Mouse (Mus musculus) heart, postnatal 14 days (tissue): ENCODE results near the gene Tradd. TPM values are rescaled to one million over a fixed set of nuclear protein-coding genes. Genes with fewer than 3 reads are reported as not detected.
"Not testable (repeated sequence)": the region's sequence is repeated elsewhere in the genome, so short reads cannot be mapped to it uniquely, and the experiment has no call there.

Experiments
- DNase-seq, 2 experiments: peaks; one replicate each; pipeline ENCODE4 v3.0.0; 2021 to 2022
- intact Hi-C: fragments of 180-260 bp; cut with DNase I; formaldehyde crosslinking; loops from one replicate; pipeline ENCODE4 v1.15.1; 2025
- total RNA-seq, 2 experiments: library from RNA; stranded (reverse); gene quantifications; 2 replicates each; pipeline ENCODE4 v1.2.3; 2021

Tradd gene
- total RNA-seq, 2 experiments from 2014 or later: 6.3 to 7.2 TPM

GRCm38 (mm10) chr8:105254152-105254965 lies 10.1 kb downstream of the Tradd start:
- DNase-seq: peak; percentile 92 to 96
- intact Hi-C loops: loop anchor here (5.0 kb wide), 1 partner anchor 33 kb away; the partner anchor contains the start of gene 4931428F04Rik

DNA sequence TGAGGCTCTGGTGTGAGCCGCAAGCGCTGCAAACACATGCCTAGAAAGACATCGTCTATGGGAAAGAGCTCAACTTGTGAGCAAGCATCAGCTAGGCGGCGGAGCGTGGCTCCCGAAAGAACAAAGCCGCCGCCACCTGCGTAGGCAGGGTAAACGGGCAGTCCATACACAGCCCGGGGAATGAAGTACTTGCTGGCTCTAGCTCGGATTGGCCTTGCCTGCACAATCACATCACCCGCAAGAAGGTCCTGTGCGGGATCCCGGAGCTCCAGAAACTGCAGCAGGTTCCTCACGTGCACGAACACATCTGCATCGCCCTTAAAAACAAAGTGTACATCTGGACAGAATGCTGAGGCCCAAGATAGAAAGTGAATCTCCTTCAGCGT lies 10.7 kb downstream of the Tradd start:
- intact Hi-C loops: loop anchor here (5.0 kb wide), 1 partner anchor 34 kb away; the partner anchor contains the start of gene 4931428F04Rik
- no peak for DNase-seq

GRCm38 (mm10) chr8:105252680-105253537 lies 11.5 kb downstream of the Tradd start:
- intact Hi-C loops: loop anchor here (5.0 kb wide), 1 partner anchor 34 kb away; the partner anchor contains the start of gene 4931428F04Rik
- no peak for DNase-seq

- intact Hi-C loops: loop anchor here (5.0 kb wide), 1 partner anchor 35 kb away; the partner anchor contains the start of gene 4931428F04Rik
- DNase-seq: no peak
These were observed 12.5 kb downstream of the Tradd start for GRCm38 (mm10) chr8:105251954-105252353.

DNA sequence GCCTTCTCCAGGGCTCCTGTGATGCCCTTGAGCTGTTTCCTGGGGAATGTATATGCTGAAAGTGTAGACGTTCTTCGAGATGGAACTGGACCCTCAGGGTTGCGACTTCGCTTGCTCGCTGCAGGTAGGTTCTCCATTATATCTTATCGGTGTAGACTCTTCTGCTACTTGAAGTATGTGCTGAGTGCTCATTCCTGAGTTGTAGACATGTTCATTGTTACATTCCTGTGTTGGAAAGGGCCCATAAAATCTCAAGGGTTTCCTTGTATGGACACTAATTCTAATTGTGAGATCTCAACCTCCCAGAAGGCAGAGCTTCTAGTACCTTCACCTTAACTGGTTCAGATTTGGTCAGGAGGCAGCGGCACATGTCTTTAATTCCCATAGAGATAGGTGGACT lies 23.4 kb downstream of the Tradd start:
- no peak for DNase-seq
- intact Hi-C loops: no loop called here

DNA sequence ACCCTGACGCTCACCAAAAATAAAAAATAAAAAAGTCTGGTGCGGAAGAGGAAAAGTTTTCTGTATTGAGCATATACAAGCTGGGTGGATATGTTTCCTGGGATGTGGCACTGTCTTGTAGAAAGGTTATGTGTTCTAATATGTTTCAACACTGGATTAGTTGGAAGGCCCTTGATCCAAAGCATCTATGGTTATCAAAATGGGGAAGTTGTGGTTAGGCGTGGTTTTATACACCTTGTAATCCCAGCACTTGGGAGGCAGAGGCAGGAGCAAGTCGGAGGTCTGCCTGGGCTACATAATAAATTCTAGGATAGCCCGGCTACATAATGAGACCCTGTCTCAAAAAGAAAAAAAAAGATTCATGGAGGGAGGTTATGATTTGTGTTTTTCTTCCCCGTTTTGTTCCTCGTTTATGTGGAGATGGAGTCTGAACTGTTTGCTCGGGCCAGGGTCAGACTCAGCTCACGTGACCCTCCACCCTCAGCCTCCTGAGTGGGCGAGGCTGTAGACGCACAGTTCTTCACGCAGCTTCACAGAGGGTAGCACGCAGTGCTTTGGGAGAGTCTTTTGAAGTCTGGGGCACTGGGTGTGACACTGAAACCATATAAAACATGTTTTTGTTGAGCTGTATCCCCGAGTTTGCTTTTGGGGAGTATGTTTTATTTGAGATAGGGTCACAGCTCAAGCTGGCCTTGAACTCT lies 26.8 kb downstream of the Tradd start:
- no peak for DNase-seq

DNA sequence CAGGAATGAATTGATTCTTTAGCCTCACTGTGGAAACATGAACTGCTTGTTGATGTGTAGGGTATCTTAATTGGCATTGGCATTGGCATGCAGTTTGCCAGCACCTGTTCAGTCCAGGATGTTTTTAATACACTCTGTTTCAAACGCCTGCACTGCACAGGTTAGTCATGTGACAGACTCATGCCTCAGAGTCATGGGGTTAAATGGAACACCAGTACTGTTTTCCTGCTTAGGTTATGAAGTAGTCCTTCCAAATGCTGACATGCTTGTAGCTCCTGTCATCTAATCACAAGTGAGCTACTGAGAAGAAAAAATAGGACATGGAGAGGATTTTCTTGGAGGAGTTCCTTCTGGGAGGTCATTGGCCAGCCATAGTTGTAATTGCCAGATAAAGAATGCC lies 29.2 kb downstream of the Tradd start:
- DNase-seq: no peak
- intact Hi-C loops: no loop called here

More for the DNA sequence above, 26.8 kb downstream of the Tradd start:
- intact Hi-C loops: no loop called here

DNA sequence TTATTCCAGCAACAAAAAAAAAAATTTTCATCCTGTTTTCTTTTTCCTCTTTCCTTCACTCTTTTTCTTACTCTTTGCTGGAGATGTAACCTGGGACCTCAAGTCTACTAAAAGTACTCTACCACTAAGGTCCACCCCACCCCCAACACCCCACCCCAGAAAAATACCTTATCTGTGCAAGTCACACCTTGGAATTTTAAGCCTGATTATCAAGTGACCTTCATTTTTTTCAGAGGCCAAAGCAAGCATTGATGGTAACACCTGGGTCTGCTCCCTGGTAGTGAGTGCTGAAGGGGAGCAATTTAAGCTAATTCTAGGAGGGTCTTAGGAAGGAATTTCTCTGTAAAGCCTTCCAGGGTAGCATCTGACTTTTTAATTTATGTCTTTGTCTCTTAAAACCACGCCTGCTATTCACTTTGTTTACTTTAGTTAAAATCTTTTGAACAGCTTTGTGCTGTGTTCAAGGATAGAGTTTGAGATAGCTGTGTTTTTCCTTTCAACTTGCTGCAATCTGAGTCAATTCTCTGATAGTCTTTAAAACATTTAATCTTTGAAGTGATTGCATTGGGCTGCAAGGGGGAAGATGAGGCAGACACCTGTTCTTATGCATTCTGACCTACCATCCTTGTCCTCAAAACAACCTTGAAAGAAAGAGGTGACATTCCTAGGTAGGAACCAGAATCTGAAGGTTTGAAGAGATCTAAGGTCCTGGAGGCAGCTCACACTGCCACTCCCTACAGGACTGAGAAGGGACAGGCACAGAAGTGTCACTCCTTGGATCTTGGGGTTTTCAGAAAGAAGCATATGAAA lies 31.1 kb downstream of the Tradd start:
- DNase-seq: no peak
- intact Hi-C loops: no loop called here

DNA sequence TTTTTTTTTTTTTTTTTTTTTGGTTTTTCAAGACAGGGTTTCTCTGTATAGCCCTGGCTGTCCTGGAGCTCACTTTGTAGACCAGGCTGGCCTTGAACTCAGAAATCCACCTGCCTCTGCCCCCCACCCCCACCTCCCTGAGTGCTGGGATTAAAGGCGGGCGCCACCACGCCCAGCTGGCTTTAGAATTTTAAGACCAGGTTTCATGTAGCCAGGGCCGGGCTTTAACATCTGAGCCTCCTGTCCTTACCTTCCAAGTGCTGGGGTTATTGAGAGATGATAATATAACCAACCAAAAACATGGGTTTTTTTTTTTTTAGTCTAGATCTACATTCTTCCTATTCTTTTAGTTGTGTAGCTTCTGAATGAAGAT lies 32.1 kb downstream of the Tradd start:
- DNase-seq, intact Hi-C loops: not testable (repeated sequence)

- no peak for DNase-seq
- intact Hi-C loops: no loop called here
These were observed 32.7 kb downstream of the Tradd start for GRCm38 (mm10) chr8:105231503-105232320.

DNA sequence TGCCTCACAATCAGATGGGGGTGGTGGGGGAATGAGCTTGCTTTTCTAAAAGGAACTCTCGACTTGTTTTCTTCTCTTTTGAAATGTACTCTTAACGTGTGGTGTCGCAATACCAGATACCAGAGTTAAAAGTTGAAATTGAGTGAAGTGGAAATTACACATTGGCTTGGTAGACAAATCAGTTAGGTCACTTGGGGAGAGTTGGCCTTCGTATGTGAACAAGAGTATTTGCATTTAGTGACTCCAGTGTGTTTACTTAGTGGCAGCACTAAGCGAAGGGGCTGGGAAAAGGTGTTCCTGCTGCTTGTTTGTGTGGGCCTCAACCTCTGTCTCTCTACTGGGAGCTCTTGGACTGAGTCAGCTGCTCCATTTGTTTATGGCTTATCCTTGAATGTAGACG lies 38.5 kb downstream of the Tradd start:
- intact Hi-C loops: loop anchor here (10.0 kb wide), 1 partner anchor 631 kb away; the partner anchor contains the start of gene Pdp2

GRCm38 (mm10) chr8:105225272-105225593 lies 39.2 kb downstream of the Tradd start:
- no peak for DNase-seq
- intact Hi-C loops: loop anchor here (10.0 kb wide), 1 partner anchor 630 kb away; the partner anchor contains the start of gene Pdp2

More for the DNA sequence above, 38.5 kb downstream of the Tradd start:
- no peak for DNase-seq

GRCm38 (mm10) chr8:105224413-105225271 lies 39.8 kb downstream of the Tradd start, which contains the start of gene D230025D16Rik:
TSS of gene D230025D16Rik (plus strand) at chr8:105225145.
- intact Hi-C loops: loop anchor here (5.0 to 10.0 kb wide), 3 partner anchors 52 to 630 kb away; partner anchors contain the start of genes Cbfb and Pdp2
- peak; percentile 96 to 98 for DNase-seq

GRCm38 (mm10) chr8:105223850-105224249 lies 40.6 kb downstream of the Tradd start:
- intact Hi-C loops: loop anchor here (5.0 to 10.0 kb wide), 3 partner anchors 52 to 629 kb away; partner anchors contain the start of genes Cbfb and Pdp2
- peak in 1 of 2 experiments; percentile 11 for DNase-seq

GRCm38 (mm10) chr8:105217926-105218522 lies 46.4 kb downstream of the Tradd start:
- peak in 1 of 2 experiments; percentile 12 for DNase-seq
- intact Hi-C loops: loop anchor here (1.0 to 10.0 kb wide), 5 partner anchors 61 to 563 kb away; partner anchors contain the start of gene Ces2f

DNA sequence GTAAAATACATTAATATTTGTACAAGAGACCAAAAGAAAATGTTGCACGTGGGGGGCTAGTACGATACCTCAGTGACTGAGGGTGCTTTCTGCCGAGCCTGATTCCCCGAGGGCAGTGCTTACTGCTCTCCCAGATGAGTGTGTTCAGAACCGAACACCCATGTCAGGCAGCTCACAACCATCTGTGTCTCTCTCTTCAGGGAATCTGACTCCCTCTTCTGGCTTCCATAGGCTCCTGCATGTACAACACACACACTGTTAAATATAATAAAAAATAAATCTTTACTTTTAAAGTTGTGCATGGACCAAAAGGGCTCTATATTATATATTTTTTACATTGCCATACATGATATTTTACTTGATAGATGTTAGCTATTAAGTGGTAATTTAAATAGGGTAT lies 50.3 kb downstream of the Tradd start:
- no peak for DNase-seq
- intact Hi-C loops: loop anchor here (10.0 kb wide), 1 partner anchor 269 kb away; the partner anchor contains the start of gene Ces2f
